8 mouse cellular contexts compared by ENCODE assay signal in genomic region chr17:28016056-28016797, GRCm38 (mm10).
A peak's percentile ranks its signal among the peaks of the same experiment; 100 is the strongest.
DNase-seq lines count a peak whose midpoint lies in the region.

No protein-coding gene starts in this region.

- intact Hi-C loops in heart, postnatal 10 days (cut with DNase I): no loop called here

- DNase-seq in cerebellum, adult 11 months: peak; percentile 59
- DNase-seq in cerebellum, postnatal 4 days (ENCODE audit: low spot score in 2 of 2): no peak
- DNase-seq in cerebellum, adult 8-10 months: peak; percentile 63
- DNase-seq in heart, postnatal 10 days: peak; percentile 74 to 75
- DNase-seq in kidney, postnatal 4 days: peak; percentile 59 to 72
- DNase-seq in left cerebral cortex, adult 9 months (ENCODE audit: low spot score in 2 of 2): no peak
- no peak for DNase-seq in layer of hippocampus, postnatal 25 days (ENCODE audit: extremely low spot score in 1 of 2, low spot score in 1 of 2)

- H3K4me1 ChIP-seq in megakaryocyte, embryonic 14.5 days: peaks cover 100% of the 10 kb centered on the region

- peaks cover 66% of the 10 kb centered on the region for H3K36me3 ChIP-seq in megakaryocyte, embryonic 14.5 days (replicated peaks; ENCODE audit: low read length)

- no peaks in the 10 kb centered on the region for H3K9me3 ChIP-seq in megakaryocyte, embryonic 14.5 days

- no peaks in the 10 kb centered on the region for H3K27me3 ChIP-seq in megakaryocyte, embryonic 14.5 days (replicated peaks)

- H3K4me3 ChIP-seq in megakaryocyte, embryonic 14.5 days (replicated peaks): peak overlapping the region; percentile 59

Comparison
In these comparisons a context has a peak if more than half of its experiments do, and no peak if none do; other contexts are left out.
1. DNase-seq: peak in cerebellum, adult 11 months (single experiment), cerebellum, adult 8-10 months (single experiment), heart, postnatal 10 days (2 of 2) and kidney, postnatal 4 days (2 of 2); none in cerebellum, postnatal 4 days (0 of 2), left cerebral cortex, adult 9 months (0 of 2) and layer of hippocampus, postnatal 25 days (0 of 2).